Mouse (Mus musculus): ENCODE data around the gene Glt8d1. TPM values are rescaled to one million over a fixed set of nuclear protein-coding genes. Genes with fewer than 3 reads are reported as not detected.
A peak's percentile ranks its signal among the peaks of the same experiment; 100 is the strongest.

The Glt8d1 gene
- 23.1 TPM for polyA plus RNA-seq (2012; fragmentation: generic; extraction: Trizol)

DNA sequence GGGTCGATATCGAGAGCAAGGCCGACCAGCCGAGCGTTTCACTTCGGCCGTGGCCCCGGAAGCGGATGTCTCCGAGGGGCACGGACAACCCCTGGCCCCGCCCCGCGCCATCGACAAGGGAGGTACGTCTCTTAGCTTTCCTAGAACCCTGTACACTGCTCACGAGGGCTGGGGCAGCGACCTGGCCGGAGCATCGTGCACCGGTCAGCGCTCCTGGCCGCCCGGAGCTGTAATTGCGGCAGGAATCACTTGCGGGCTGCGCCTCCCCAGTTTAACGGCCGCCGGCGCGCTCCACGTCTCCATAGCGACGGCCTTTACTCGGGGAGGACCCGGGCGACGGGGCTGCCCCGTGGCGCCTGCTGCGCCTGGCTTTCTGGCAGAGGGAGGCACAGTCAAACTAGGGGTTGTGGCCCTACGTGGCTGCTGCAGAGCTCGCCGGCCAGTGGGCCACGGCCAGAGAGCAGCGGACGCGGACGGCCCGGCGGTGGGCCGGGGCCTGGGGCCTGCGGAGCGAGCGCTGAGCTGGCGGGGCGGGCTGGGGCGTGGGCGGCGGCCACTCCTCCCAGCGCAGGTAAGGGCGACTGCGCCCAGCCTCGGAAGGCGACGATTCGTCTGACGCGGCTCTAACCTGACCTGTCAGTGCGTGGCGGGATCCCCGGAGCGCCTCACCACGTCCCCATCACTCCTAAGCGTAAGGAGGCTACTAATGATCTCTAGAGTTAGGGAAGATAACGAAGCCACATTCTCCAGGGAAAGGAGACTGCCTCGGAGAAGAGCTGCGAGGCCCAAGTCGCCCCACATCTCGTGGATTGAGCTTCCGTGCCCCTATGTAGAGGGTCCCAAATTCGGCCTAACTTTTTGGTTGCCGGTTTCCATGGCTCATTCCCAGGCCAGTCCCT, at the start of gene Glt8d1, which contains the start of gene Spcs1:
Gene Glt8d1, plus strand, starts transcription at position 94 of the 899 bp plus-strand sequence.
Gene Spcs1, minus strand, starts transcription at position 366 of the 899 bp plus-strand sequence.
- Histone ChIP-seq H3K79me2 (ENCODE audit: control insufficient read depth, insufficient read depth) (peaks cover 19% of the 10 kb centered on the region), H3ac (ENCODE audit: control insufficient read depth, insufficient read length) (peak within 1 kb of the TSS; percentile 72)
- peak; percentile 78 for TF ChIP-seq POLR2AphosphoS2 (IDR thresholded peaks at IDR 0.05; ENCODE audit: insufficient read length, low read depth)
- no peak for TF ChIP-seq E2F4 (IDR thresholded peaks at IDR 0.05; ENCODE audit: insufficient read depth)
- no peak for TF ChIP-seq TCF12 (IDR thresholded peaks at IDR 0.05; ENCODE audit: insufficient read depth, poor library complexity, severe bottlenecking)
- TF ChIP-seq USF1 (IDR thresholded peaks at IDR 0.05; ENCODE audit: low read depth), result no peak
- TF ChIP-seq POLR2A (IDR thresholded peaks at IDR 0.05; ENCODE audit: insufficient read length, low read depth), result peak; percentile 76
- no peak for TF ChIP-seq TCF3 (IDR thresholded peaks at IDR 0.05; ENCODE audit: insufficient read length, low read depth)
- no peak for TF ChIP-seq CEBPB (IDR thresholded peaks at IDR 0.05; ENCODE audit: insufficient read depth, poor library complexity, severe bottlenecking)

DNA sequence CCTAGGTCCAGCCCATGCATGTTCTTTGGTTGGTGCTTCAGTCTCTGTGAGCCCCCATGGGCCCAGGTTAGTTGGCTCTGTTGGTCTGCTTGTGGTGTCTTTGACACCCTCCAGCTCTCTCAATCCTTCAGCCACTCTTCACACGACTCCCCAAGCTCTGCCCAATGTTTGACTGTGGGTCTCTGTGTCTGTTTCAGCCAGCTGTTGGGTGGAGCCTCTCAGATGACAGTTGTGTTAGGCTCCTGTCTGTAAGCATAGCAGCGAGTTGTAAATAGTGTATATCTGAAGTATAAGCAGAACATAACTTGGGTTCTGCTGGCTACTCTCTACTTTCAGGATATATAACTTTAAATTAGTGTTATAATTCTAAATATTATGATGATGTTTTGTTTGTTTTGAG, 42.7 kb upstream of the Glt8d1 start:
- no peaks in the 10 kb centered on the region for H3K36me3 ChIP-seq (ENCODE audit: control insufficient read depth, insufficient read depth)
- no peak overlapping the region for H3K4me2 ChIP-seq (ENCODE audit: low read depth)
- no peaks in the 10 kb centered on the region for H3K27me3 ChIP-seq (ENCODE audit: control insufficient read depth, insufficient read depth, insufficient read length)
- H3K4me3 ChIP-seq, result no peak overlapping the region
- TF ChIP-seq E2F4 (IDR thresholded peaks at IDR 0.05; ENCODE audit: insufficient read depth) (no peak), MYOG (IDR thresholded peaks at IDR 0.05; ENCODE audit: control insufficient read depth in 1 of 3, insufficient read depth in 1 of 3, insufficient read length in 2 of 3, low read depth in 2 of 3) (peak in 1 of 3 experiments; percentile 9), POLR2A (IDR thresholded peaks at IDR 0.05; ENCODE audit: insufficient read length, low read depth) (no peak)
- no peak overlapping the region for H3ac ChIP-seq (ENCODE audit: control insufficient read depth, insufficient read length)
- H3K79me2 ChIP-seq (ENCODE audit: control insufficient read depth, insufficient read depth), result no peaks in the 10 kb centered on the region

More for the DNA sequence above, at the start of gene Glt8d1, which contains the start of gene Spcs1:
- Histone ChIP-seq H3K36me3 (ENCODE audit: control insufficient read depth, insufficient read depth) (peaks cover 8% of the 10 kb centered on the region), H3K4me3 (peak within 1 kb of the TSS; percentile 85), H3K4me2 (ENCODE audit: low read depth) (peak within 1 kb of the TSS; percentile 88), H3K27me3 (ENCODE audit: control insufficient read depth, insufficient read depth, insufficient read length) (no peaks in the 10 kb centered on the region)

DNA sequence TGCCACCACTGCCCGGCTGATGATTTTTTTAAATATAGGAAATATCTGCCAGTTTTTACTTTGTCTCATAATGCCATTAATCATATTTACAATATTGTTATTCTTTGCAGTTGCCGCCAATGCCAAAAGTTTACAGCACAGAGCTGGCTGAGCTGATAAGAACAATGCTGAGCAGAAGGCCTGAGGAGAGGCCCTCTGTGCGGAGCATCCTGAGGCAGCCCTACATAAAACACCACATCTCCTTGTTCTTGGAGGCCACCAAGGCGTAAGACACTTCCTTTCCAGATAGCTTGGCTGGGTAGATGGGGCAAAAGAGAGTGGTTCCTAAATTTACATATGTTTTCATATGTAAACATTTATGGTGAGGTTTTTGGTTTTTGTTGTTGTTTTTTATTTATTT, 42.2 kb upstream of the Glt8d1 start:
- Histone ChIP-seq H3K79me2 (ENCODE audit: control insufficient read depth, insufficient read depth) (no peaks in the 10 kb centered on the region), H3K4me2 (ENCODE audit: low read depth) (no peak overlapping the region), H3K27me3 (ENCODE audit: control insufficient read depth, insufficient read depth, insufficient read length) (no peaks in the 10 kb centered on the region), H3ac (ENCODE audit: control insufficient read depth, insufficient read length) (no peak overlapping the region), H3K36me3 (ENCODE audit: control insufficient read depth, insufficient read depth) (no peaks in the 10 kb centered on the region), H3K4me3 (no peak overlapping the region)
- TF ChIP-seq REST (IDR thresholded peaks at IDR 0.05; ENCODE audit: insufficient read depth, insufficient read length) (no peak), TCF3 (IDR thresholded peaks at IDR 0.05; ENCODE audit: insufficient read length, low read depth) (no peak), CEBPB (IDR thresholded peaks at IDR 0.05; ENCODE audit: insufficient read depth, poor library complexity, severe bottlenecking) (no peak), E2F4 (IDR thresholded peaks at IDR 0.05; ENCODE audit: insufficient read depth) (no peak), SRF (IDR thresholded peaks at IDR 0.05; ENCODE audit: control insufficient read depth, insufficient read length, low read depth) (no peak), POLR2A (IDR thresholded peaks at IDR 0.05; ENCODE audit: insufficient read length, low read depth) (no peak), TCF12 (IDR thresholded peaks at IDR 0.05; ENCODE audit: insufficient read depth, poor library complexity, severe bottlenecking) (no peak), MYOD1 (IDR thresholded peaks at IDR 0.05; ENCODE audit: control insufficient read depth in 1 of 3, insufficient read length in 2 of 3, low read depth in 2 of 3) (no peak), MAX (IDR thresholded peaks at IDR 0.05; ENCODE audit: low read depth) (no peak), USF1 (IDR thresholded peaks at IDR 0.05; ENCODE audit: low read depth) (no peak), MYOG (IDR thresholded peaks at IDR 0.05; ENCODE audit: control insufficient read depth in 1 of 3, insufficient read depth in 1 of 3, insufficient read length in 2 of 3, low read depth in 2 of 3) (no peak), POLR2AphosphoS2 (IDR thresholded peaks at IDR 0.05; ENCODE audit: insufficient read length, low read depth) (no peak)

DNA sequence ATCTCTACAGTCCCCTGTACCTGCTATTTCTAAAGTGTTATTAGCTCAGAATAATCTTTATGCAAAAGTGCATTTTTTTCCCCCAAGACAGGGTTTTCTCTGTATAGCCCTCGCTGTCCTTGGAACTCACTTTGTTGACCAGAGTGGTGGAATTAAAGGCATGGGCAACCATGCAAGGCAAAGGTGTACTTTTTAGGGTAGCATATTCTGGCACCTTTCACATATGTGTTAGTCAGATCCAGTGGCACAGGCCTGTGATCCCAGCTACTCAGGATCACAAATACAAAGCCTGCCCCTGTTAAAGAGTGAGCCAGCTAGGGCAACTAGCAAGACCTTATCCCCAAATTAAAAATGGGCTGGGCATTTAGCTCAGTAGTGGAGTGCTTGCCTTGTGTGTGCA, 40.8 kb upstream of the Glt8d1 start:
- Histone ChIP-seq H3K4me2 (ENCODE audit: low read depth) (no peak overlapping the region), H3K27me3 (ENCODE audit: control insufficient read depth, insufficient read depth, insufficient read length) (no peaks in the 10 kb centered on the region), H3K4me3 (no peak overlapping the region), H3K36me3 (ENCODE audit: control insufficient read depth, insufficient read depth) (no peaks in the 10 kb centered on the region), H3K79me2 (ENCODE audit: control insufficient read depth, insufficient read depth) (no peaks in the 10 kb centered on the region), H3ac (ENCODE audit: control insufficient read depth, insufficient read length) (no peak overlapping the region)
- TF ChIP-seq CEBPB (IDR thresholded peaks at IDR 0.05; ENCODE audit: insufficient read depth, poor library complexity, severe bottlenecking) (no peak), TCF12 (IDR thresholded peaks at IDR 0.05; ENCODE audit: insufficient read depth, poor library complexity, severe bottlenecking) (no peak), REST (IDR thresholded peaks at IDR 0.05; ENCODE audit: insufficient read depth, insufficient read length) (no peak), MYOG (IDR thresholded peaks at IDR 0.05; ENCODE audit: control insufficient read depth in 1 of 3, insufficient read depth in 1 of 3, insufficient read length in 2 of 3, low read depth in 2 of 3) (no peak), MYOD1 (IDR thresholded peaks at IDR 0.05; ENCODE audit: control insufficient read depth in 1 of 3, insufficient read length in 2 of 3, low read depth in 2 of 3) (no peak), E2F4 (IDR thresholded peaks at IDR 0.05; ENCODE audit: insufficient read depth) (no peak), POLR2A (IDR thresholded peaks at IDR 0.05; ENCODE audit: insufficient read length, low read depth) (no peak), MAX (IDR thresholded peaks at IDR 0.05; ENCODE audit: low read depth) (no peak), TCF3 (IDR thresholded peaks at IDR 0.05; ENCODE audit: insufficient read length, low read depth) (no peak), SRF (IDR thresholded peaks at IDR 0.05; ENCODE audit: control insufficient read depth, insufficient read length, low read depth) (no peak), POLR2AphosphoS2 (IDR thresholded peaks at IDR 0.05; ENCODE audit: insufficient read length, low read depth) (no peak), USF1 (IDR thresholded peaks at IDR 0.05; ENCODE audit: low read depth) (no peak)
